Mouse (Mus musculus) MEL (cell line): ENCODE measurements around the gene Fyb. TPM values are rescaled to one million over a fixed set of nuclear protein-coding genes. Genes with fewer than 3 reads are reported as not detected.
A peak's percentile ranks its signal among the peaks of the same experiment; 100 is the strongest.

Experiments used
- DNase-seq: peaks from one replicate; pipeline ENCODE4 v3.0.0; 2011; ENCODE audit warnings: low read depth, low spot score
- H3K27ac ChIP-seq: 2 replicates; pipeline ENCODE4 v1.5.1; 2012; ENCODE audit warnings: low read depth, mild to moderate bottlenecking, control low read depth, low read length, moderate library complexity; ENCODE audit not compliant: control insufficient read depth
- H3K27me3 ChIP-seq, 2 experiments: fragments of 150-350 bp in 1 of 2; sonication (generic) in 1 of 2; 2 replicates each; pipeline ENCODE4 v1.6.1; 2012; ENCODE audit warnings: low read length in 2 of 2, mild to moderate bottlenecking in 2 of 2, improper control_type of control experiment in 1 of 2, moderate library complexity in 1 of 2; ENCODE audit not compliant: insufficient read depth in 2 of 2, control insufficient read depth in 1 of 2
- H3K36me3 ChIP-seq, 2 experiments: 2 replicates each; pipeline ENCODE4 v1.6.1; 2012 to 2014; ENCODE audit warnings: low read length in 2 of 2, improper control_type of control experiment in 1 of 2, inconsistent platforms in 1 of 2, mild to moderate bottlenecking in 1 of 2; ENCODE audit not compliant: insufficient read depth in 2 of 2, control insufficient read depth in 1 of 2
- H3K4me1 ChIP-seq, 2 experiments: fragments of 150-350 bp in 1 of 2; sonication (generic) in 1 of 2; 2 replicates each; pipeline ENCODE4 v1.6.1; 2012; ENCODE audit warnings: low read length in 2 of 2, improper control_type of control experiment in 1 of 2, mild to moderate bottlenecking in 1 of 2; ENCODE audit not compliant: insufficient read depth in 2 of 2, control insufficient read depth in 1 of 2
- H3K4me3 ChIP-seq, 2 experiments: fragments of 150-350 bp in 1 of 2; sonication (generic) in 1 of 2; 2 replicates each; pipeline ENCODE4 v1.5.1; 2012; ENCODE audit warnings: low read depth in 2 of 2, low read length in 2 of 2, mild to moderate bottlenecking in 2 of 2, moderate library complexity in 2 of 2, control low read depth in 1 of 2, improper control_type of control experiment in 1 of 2; ENCODE audit not compliant: control insufficient read depth in 1 of 2, insufficient read depth in 1 of 2
- H3K79me2 ChIP-seq: 2 replicates; pipeline ENCODE4 v1.6.1; 2012; ENCODE audit warnings: mild to moderate bottlenecking, low read length, moderate library complexity; ENCODE audit not compliant: control insufficient read depth, poor library complexity, insufficient read depth
- H3K9ac ChIP-seq: 2 replicates; pipeline ENCODE4 v1.6.1; 2012; ENCODE audit warnings: low read depth, mild to moderate bottlenecking, control low read depth, low read length, moderate library complexity; ENCODE audit not compliant: control insufficient read depth, poor library complexity, severe bottlenecking
- H3K9me3 ChIP-seq: fragments of 150-350 bp; sonication (generic); replicated peaks from 2 replicates; pipeline ENCODE4 v1.6.1; 2012; ENCODE audit warnings: mild to moderate bottlenecking, low read length, improper control_type of control experiment, moderate library complexity; ENCODE audit not compliant: insufficient read depth
- CHD2 ChIP-seq: IDR thresholded peaks from 2 replicates; pipeline ENCODE4 v1.6.1; 2011; ENCODE audit warnings: low read length, improper control_type of control experiment
- ELF1 ChIP-seq: IDR thresholded peaks from 2 replicates; pipeline ENCODE4 v1.6.1; 2014; ENCODE audit warnings: low read depth, mild to moderate bottlenecking, inconsistent platforms, low read length, improper control_type of control experiment, moderate library complexity
- ETS1 ChIP-seq: IDR thresholded peaks from 2 replicates; pipeline ENCODE4 v1.6.1; 2012; ENCODE audit warnings: low read depth, mild to moderate bottlenecking, inconsistent platforms, low read length, improper control_type of control experiment, moderate library complexity
- GABPA ChIP-seq: IDR thresholded peaks from 2 replicates; pipeline ENCODE4 v1.6.1; 2012; ENCODE audit warnings: low read depth, mild to moderate bottlenecking, inconsistent platforms, low read length, improper control_type of control experiment, moderate library complexity
- GATA1 ChIP-seq: IDR thresholded peaks from 2 replicates; pipeline ENCODE4 v1.6.1; 2011; ENCODE audit warnings: low read depth, low read length, improper control_type of control experiment
- JUND ChIP-seq: IDR thresholded peaks from 2 replicates; pipeline ENCODE4 v1.6.1; 2011; ENCODE audit warnings: low read depth, mild to moderate bottlenecking, improper control_type of control experiment, low read length
- MAX ChIP-seq: IDR thresholded peaks from 2 replicates; pipeline ENCODE4 v1.6.1; 2011; ENCODE audit warnings: low read length, improper control_type of control experiment
- MAZ ChIP-seq: IDR thresholded peaks from 2 replicates; pipeline ENCODE4 v1.6.1; 2012; ENCODE audit warnings: low read depth, mild to moderate bottlenecking, inconsistent platforms, low read length, improper control_type of control experiment
- MEF2A ChIP-seq: IDR thresholded peaks from 2 replicates; pipeline ENCODE4 v1.6.1; 2014; ENCODE audit warnings: low read depth, mild to moderate bottlenecking, inconsistent platforms, low read length, improper control_type of control experiment; ENCODE audit not compliant: poor library complexity, insufficient replicate concordance, severe bottlenecking; ENCODE audit errors: extremely low read depth
- RAD21 ChIP-seq: IDR thresholded peaks from 2 replicates; pipeline ENCODE4 v1.6.1; 2011; ENCODE audit warnings: mild to moderate bottlenecking, low read depth, low read length, improper control_type of control experiment
- SIN3A ChIP-seq: IDR thresholded peaks from 2 replicates; pipeline ENCODE4 v1.6.1; 2012; ENCODE audit warnings: low read length, improper control_type of control experiment, inconsistent platforms
- UBTF ChIP-seq: IDR thresholded peaks from 2 replicates; pipeline ENCODE4 v1.6.1; 2012; ENCODE audit warnings: low read depth, mild to moderate bottlenecking, inconsistent platforms, low read length, improper control_type of control experiment, moderate library complexity, borderline replicate concordance; ENCODE audit not compliant: insufficient read depth
- ZKSCAN1 ChIP-seq: IDR thresholded peaks from 2 replicates; pipeline ENCODE4 v1.6.1; 2012; ENCODE audit warnings: low read depth, mild to moderate bottlenecking, inconsistent platforms, low read length, improper control_type of control experiment, moderate library complexity
- polyA plus RNA-seq, 2 experiments: library from polyadenylated mRNA; stranded (reverse) in 1 of 2; unstranded in 1 of 2; fragments of >175 nt in 1 of 2; fragments of >200 nt in 1 of 2; gene quantifications; 2 replicates each; pipeline versions ENCODE4 v1.2.1 to v1.2.4; 2012; ENCODE audit warnings: low replicate concordance in 2 of 2, low read depth in 1 of 2; ENCODE audit not compliant: insufficient read length in 2 of 2, insufficient read depth in 1 of 2, missing spikeins in 1 of 2
- total RNA-seq: library from RNA; depleted of rRNA; stranded (reverse); fragments of 300-350 nt; gene quantifications from 2 replicates; pipeline ENCODE4 v1.2.3, GENCODE M21; 2012

The Fyb gene
- total and polyA plus RNA-seq, 3 experiments, result 175 to 208 TPM; not detected in 1

DNA sequence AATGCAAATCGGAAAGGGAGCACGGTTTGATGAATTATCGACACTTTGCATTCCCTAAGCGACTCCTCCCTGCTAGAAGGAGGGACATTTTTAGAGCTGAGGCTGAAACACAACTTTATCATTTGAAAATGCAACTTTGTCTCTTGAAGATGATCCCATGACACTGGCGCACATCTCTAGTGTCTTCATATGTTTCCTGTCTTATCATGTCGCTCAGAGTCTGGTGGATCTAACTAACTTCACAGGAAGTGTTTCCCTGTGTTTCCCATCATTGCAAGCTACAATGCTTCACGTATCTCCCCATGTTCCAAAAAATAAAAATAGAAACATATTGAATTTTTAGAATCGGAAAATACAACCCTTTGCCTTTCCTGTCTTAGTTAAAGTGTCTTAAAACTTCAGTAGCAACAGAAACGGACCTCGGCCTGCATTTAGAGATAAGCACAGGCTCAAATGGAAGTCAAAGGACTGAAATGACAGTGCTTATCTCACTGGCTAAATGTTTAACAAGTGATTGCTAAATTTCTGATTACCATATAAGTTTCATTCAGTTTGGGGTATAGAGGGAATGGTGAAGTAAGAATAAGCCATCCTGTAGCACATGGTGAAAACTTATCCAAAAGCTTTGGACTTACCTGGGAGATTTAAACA is 2.0 kb upstream of the Fyb start (continued):
- TF ChIP-seq MAX (0 out of 2 replicates have a peak, but pooled peaks have one; percentile 20), MAZ (0 out of 2 replicates have a peak, but pooled peaks have one; percentile 38), UBTF (no peak)
- TF ChIP-seq, all 39 proteins: peak for 20

DNA sequence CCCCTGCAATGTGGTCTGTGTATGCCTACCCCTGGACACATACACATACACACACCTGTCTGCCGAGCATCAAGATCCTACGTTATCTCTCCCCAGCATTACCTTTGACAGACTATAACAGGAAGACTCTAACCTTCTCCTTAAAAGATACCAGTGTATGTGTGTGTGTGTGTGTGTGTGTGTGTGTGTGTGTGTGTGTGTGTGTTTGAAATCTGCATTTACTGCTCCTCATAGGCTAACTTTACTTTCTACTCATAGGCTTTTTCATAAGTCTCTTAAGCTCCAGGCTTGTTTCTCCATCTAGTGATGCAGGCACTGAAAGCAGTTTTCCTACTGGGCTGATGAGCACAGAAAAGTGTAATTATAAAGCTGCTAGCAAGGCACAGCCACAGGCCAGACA is 2.1 kb downstream of the Fyb start:
- H3K4me3 ChIP-seq, result no peak overlapping the region
- peaks cover 3% of the 10 kb centered on the region for H3K79me2 ChIP-seq
- H3K4me1 ChIP-seq, result peaks cover 22 to 28% of the 10 kb centered on the region in 2 experiments

DNA sequence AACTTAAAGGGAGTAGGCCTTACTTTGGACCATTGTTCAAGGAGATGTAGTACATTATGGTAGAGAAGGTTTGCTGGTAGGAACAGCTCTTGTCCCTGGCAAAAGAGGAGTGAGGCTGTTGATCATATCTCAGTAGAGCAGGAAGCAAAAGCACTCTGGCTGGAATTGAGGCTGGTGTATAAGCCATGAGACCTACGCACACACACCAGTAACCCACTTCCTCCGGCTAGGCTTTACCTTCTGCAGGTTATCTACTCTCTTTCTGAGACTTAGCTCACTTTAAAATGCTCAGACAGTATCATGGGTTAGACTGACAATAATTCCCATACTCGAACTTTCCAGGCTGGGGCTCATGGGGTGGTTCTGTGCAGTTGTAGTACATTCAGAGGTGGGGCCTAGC is 2.7 kb downstream of the Fyb start:
- TF ChIP-seq JUND, result no peak
- TF ChIP-seq ZKSCAN1, result no peak
- no peak for TF ChIP-seq MAX
- TF ChIP-seq RAD21, result no peak
- no peak for TF ChIP-seq ELF1
- no peak for TF ChIP-seq GABPA
- no peak for TF ChIP-seq MEF2A
- Histone ChIP-seq H3K36me3 (peaks cover 0 to 36% of the 10 kb centered on the region in 2 experiments; a peak in 2 of 4 replicates), H3K9ac (no peak overlapping the region), H3K27me3 (no peaks in the 10 kb centered on the region), H3K79me2 (peaks cover 3% of the 10 kb centered on the region), H3K4me3 (no peak overlapping the region), H3K9me3 (no peaks in the 10 kb centered on the region), H3K27ac (peak overlapping the region; percentile 28; the same call in 1 of the 2 replicates), H3K4me1 (peaks cover 22 to 26% of the 10 kb centered on the region in 2 experiments)
- peak; percentile 50 for DNase-seq

More for the DNA sequence above, 2.1 kb downstream of the Fyb start:
- Histone ChIP-seq H3K36me3 (peaks cover 0 to 36% of the 10 kb centered on the region in 2 experiments; a peak in 2 of 4 replicates), H3K9ac (no peak overlapping the region), H3K27ac (peak overlapping the region; percentile 15; the same call in 1 of the 2 replicates), H3K9me3 (no peaks in the 10 kb centered on the region), H3K27me3 (no peaks in the 10 kb centered on the region)
- peak; percentile 28 for DNase-seq
- TF ChIP-seq SIN3A (no peak), ETS1 (0 out of 2 replicates have a peak, but pooled peaks have one; percentile 17), ELF1 (no peak), CHD2 (no peak), GATA1 (no peak), MAZ (no peak), MEF2A (no peak)
